Mouse (Mus musculus): ENCODE results near the gene Grin2c.

- TF ChIP-seq ZNF384 (IDR thresholded peaks at IDR 0.05; ENCODE audit: low read depth, low read length) (no peak), CTCF (IDR thresholded peaks at IDR 0.05 in 2 of 3, conservative IDR thresholded peaks at IDR 0.05 in 1 of 3; ENCODE audit: control insufficient read depth in 1 of 3, insufficient read depth in 1 of 3, low read depth in 2 of 3, low read length in 3 of 3, poor library complexity in 1 of 3, severe bottlenecking in 1 of 3) (no peak), EP300 (IDR thresholded peaks at IDR 0.05; ENCODE audit: low read depth in 1 of 2, low read length in 2 of 2) (no peak), NELFE (IDR thresholded peaks at IDR 0.05; ENCODE audit: low read depth, low read length) (no peak), POLR2AphosphoS2 (IDR thresholded peaks at IDR 0.05; ENCODE audit: low read length) (no peak)
Observed at GRCm38 (mm10) chr11:115295939-115296338, 28.9 kb upstream of the Grin2c start.

All from MEL (cell line).